Mouse (Mus musculus) heart, embryonic 15.5 days (tissue): ENCODE results near the gene Ttc21a. TPM values are rescaled to one million over a fixed set of nuclear protein-coding genes. Genes with fewer than 3 reads are reported as not detected.

Experiments used
- ATAC-seq: fragments of 200-750 bp; cut with Nextera tagmentation; replicated peaks from 2 replicates; pipeline ENCODE4 v1.8.0; 2017; ENCODE audit warnings: low read depth, moderate TSS enrichment; ENCODE audit not compliant: insufficient number of reproducible peaks, insufficient read depth, low FRiP score
- H3K27ac ChIP-seq: fragments of 300-500 bp; sonication (generic); 2 replicates; pipeline ENCODE4 v1.5.1; 2015; ENCODE audit warnings: mild to moderate bottlenecking, inconsistent platforms
- H3K27me3 ChIP-seq: fragments of 300-500 bp; sonication (generic); 2 replicates; pipeline ENCODE4 v1.6.1; 2015; ENCODE audit warnings: inconsistent platforms
- H3K36me3 ChIP-seq: fragments of 300-500 bp; sonication (generic); 2 replicates; pipeline ENCODE4 v1.6.1; 2015; ENCODE audit warnings: mild to moderate bottlenecking, inconsistent platforms
- H3K4me1 ChIP-seq: fragments of 300-500 bp; sonication (generic); replicated peaks from 2 replicates; pipeline ENCODE4 v1.6.1; 2015; ENCODE audit warnings: inconsistent platforms
- H3K4me2 ChIP-seq: fragments of 300-500 bp; sonication (generic); 2 replicates; pipeline ENCODE4 v1.6.1; 2015; ENCODE audit warnings: inconsistent platforms, mild to moderate bottlenecking, moderate library complexity
- H3K4me3 ChIP-seq: fragments of 300-500 bp; sonication (generic); 2 replicates; pipeline ENCODE4 v1.5.1; 2015; ENCODE audit warnings: mild to moderate bottlenecking, inconsistent platforms
- H3K9ac ChIP-seq: fragments of 300-500 bp; sonication (generic); 2 replicates; pipeline ENCODE4 v1.6.1; 2015; ENCODE audit warnings: mild to moderate bottlenecking, inconsistent platforms
- H3K9me3 ChIP-seq: fragments of 300-500 bp; sonication (generic); replicated peaks from 2 replicates; pipeline ENCODE4 v1.6.1; 2016; ENCODE audit warnings: inconsistent platforms
- WGBS: fragments of 180-500 bp; shearing (Covaris S2); methylation state at CpG from one replicate; pipeline ENCODE4 v1.1.7; 2015; ENCODE audit warnings: mixed read lengths; 5-methylcytosine and 5-hydroxymethylcytosine counted together
- polyA plus RNA-seq: library from polyadenylated mRNA; unstranded; fragments of >200 nt; fragmentation: Nextera tagmentation; extraction: Ambion mirVana; gene quantifications from 2 replicates; pipeline ENCODE4 v1.2.1, GENCODE M21; 2015

Gene Ttc21a
- polyA plus RNA-seq, 1 experiment from 2014 or later = 0.08 TPM

DNA sequence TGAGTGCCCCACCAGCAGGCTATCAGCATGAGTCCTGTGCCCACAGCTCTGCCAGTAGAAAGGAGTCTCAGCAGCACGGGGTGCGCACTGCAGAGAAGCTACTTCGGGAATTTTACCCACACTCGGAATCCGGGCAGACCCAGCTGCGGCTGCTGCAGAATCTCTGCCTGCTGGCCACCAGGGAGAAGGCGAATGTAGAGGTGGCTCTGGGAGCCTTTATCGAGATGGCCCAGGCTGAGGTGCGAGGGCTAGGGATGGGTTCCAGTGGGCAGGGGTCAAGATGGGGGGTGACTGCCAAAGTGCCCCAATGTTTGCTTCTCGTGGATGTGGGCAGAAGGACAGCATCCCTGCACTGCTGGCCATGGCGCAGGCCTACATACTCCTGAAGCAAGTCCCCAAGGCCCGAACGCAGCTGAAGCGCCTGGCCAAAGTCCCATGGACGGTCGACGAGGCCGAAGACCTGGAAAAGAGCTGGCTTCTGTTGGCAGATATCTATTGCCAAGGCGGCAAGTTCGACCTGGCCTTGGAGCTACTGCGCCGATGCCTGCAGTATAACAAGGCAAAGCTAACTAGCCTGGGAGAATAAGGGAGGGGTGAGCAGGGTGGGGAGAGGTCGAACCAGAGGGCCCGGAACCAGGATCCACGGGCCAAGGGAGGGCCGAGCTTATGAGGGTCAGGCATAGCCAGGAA lies 29.0 kb downstream of the Ttc21a start:
- Histone ChIP-seq H3K27ac (no peak overlapping the region), H3K9me3 (no peaks in the 10 kb centered on the region)

GRCm38 (mm10) chr9:119969811-119970210 lies 32.4 kb downstream of the Ttc21a start:
- peaks cover 35% of the 10 kb centered on the region; the same call in 1 of the 2 replicates for H3K36me3 ChIP-seq
- WGBS = 74% methylated on average over 7 of the region's 7 CpGs
- no peak overlapping the region for H3K4me3 ChIP-seq
- peaks cover 20% of the 10 kb centered on the region for H3K4me1 ChIP-seq
- no peaks in the 10 kb centered on the region for H3K27me3 ChIP-seq
- H3K9me3 ChIP-seq = no peaks in the 10 kb centered on the region
- no peak overlapping the region for H3K4me2 ChIP-seq
- no peak overlapping the region for H3K9ac ChIP-seq
- ATAC-seq = no peak
- no peak overlapping the region for H3K27ac ChIP-seq

More for the DNA sequence above, 29.0 kb downstream of the Ttc21a start:
- 0 out of 2 replicates have a peak, but pooled peaks cover under 1% of the 10 kb centered on the region for H3K36me3 ChIP-seq
- 86% methylated on average over 26 of the region's 26 CpGs for WGBS
- no peak overlapping the region for H3K9ac ChIP-seq
- H3K27me3 ChIP-seq = no peaks in the 10 kb centered on the region
- no peak overlapping the region for H3K4me3 ChIP-seq
- ATAC-seq = no peak
- H3K4me2 ChIP-seq = no peak overlapping the region
- peaks cover 38% of the 10 kb centered on the region for H3K4me1 ChIP-seq

DNA sequence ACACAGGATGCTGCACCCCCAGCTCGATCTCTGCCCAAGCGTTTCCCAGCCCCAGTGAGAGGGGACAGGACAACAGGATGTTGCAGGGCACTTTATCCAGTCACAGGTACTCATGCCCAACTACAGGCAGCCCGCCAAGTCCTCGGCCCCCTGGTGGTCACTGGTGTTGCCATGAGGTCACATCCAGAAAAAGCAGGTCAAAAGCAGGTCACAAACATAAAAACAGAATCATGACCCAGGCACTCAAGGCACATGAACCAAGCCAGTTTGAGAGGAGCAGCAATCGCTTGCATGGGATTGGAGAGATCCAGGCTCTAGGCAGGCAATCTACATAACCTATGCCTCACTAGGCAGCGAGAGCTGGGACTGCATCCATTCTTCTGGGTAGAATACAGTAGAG lies 32.8 kb downstream of the Ttc21a start:
- H3K36me3 ChIP-seq = peaks cover 40% of the 10 kb centered on the region; the same call in 1 of the 2 replicates
- no peak; the same call in 1 of the 2 replicates for ATAC-seq
- H3K27me3 ChIP-seq = no peaks in the 10 kb centered on the region
- no peaks in the 10 kb centered on the region for H3K9me3 ChIP-seq
- 26% methylated on average over 6 of the region's 6 CpGs for WGBS
- no peak overlapping the region for H3K4me2 ChIP-seq
- no peak overlapping the region for H3K9ac ChIP-seq
- H3K4me3 ChIP-seq = no peak overlapping the region
- H3K27ac ChIP-seq = peak overlapping the region; percentile 44
- H3K4me1 ChIP-seq = peaks cover 20% of the 10 kb centered on the region

- no peak for ATAC-seq
- Histone ChIP-seq H3K4me2 (no peak overlapping the region), H3K4me3 (no peak overlapping the region), H3K27me3 (no peaks in the 10 kb centered on the region), H3K9me3 (no peaks in the 10 kb centered on the region), H3K9ac (no peak overlapping the region), H3K27ac (peak overlapping the region; percentile 44), H3K36me3 (peaks cover 43% of the 10 kb centered on the region; the same call in 1 of the 2 replicates), H3K4me1 (peaks cover 20% of the 10 kb centered on the region)
- 74% methylated on average over 7 of the region's 7 CpGs for WGBS
Observed at GRCm38 (mm10) chr9:119970763-119971656, 33.6 kb downstream of the Ttc21a start.

- no peak overlapping the region for H3K27ac ChIP-seq
- H3K27me3 ChIP-seq = no peaks in the 10 kb centered on the region
- peaks cover 43% of the 10 kb centered on the region; the same call in 1 of the 2 replicates for H3K36me3 ChIP-seq
- H3K9me3 ChIP-seq = no peaks in the 10 kb centered on the region
- no peak for ATAC-seq
- no peak overlapping the region for H3K4me3 ChIP-seq
- H3K4me1 ChIP-seq = peaks cover 30% of the 10 kb centered on the region
- H3K4me2 ChIP-seq = no peak overlapping the region
- WGBS = 88% methylated on average over 10 of the region's 10 CpGs
- H3K9ac ChIP-seq = no peak overlapping the region
Observed at GRCm38 (mm10) chr9:119972166-119972565, 34.8 kb downstream of the Ttc21a start.

DNA sequence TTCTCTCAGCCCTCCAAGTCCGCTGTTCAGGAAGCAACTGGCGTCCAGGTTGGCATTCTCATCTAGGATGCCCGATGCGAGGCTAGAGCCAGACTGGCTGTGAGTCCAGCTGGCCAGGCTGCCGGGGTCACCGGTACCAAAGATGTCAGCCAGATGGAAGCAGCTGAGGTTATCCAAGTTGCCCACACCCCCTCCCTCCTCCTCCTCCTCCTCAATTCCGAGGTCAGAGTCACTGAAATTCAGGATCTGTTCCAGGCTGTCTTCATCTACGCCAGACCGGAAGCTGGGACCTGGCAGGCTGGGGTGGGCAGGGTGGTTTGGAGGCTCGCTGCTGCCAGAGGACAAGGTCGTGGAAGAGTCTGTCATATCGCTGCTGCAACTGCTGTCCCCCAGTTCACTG lies 35.2 kb downstream of the Ttc21a start:
- Histone ChIP-seq H3K36me3 (peaks cover 43% of the 10 kb centered on the region; the same call in 1 of the 2 replicates), H3K9ac (no peak overlapping the region), H3K27me3 (no peaks in the 10 kb centered on the region), H3K4me1 (peaks cover 35% of the 10 kb centered on the region), H3K27ac (no peak overlapping the region), H3K4me2 (no peak overlapping the region), H3K4me3 (no peak overlapping the region), H3K9me3 (no peaks in the 10 kb centered on the region)
- no peak for ATAC-seq
- WGBS = 81% methylated on average over 12 of the region's 12 CpGs

DNA sequence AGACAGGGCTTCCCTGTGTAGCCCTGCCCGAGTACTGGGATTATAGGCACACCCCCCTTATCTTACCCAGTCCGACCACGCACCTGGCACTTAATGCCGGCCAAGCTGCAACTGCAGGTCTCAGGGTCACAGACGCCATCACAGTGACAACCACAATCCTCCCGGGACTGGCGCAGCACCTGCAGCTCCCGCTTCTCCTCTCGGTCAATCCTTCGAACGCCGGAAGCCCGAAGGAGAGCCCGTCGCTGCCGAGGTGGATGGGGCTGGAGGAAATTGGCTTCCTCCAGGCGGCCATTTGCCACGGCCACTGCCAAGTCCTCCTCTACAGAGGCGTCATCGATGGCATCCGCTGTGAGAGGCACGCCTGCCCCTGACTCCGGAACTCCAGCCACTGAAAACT lies 35.9 kb downstream of the Ttc21a start:
- Histone ChIP-seq H3K27ac (no peak overlapping the region), H3K4me1 (peaks cover 42% of the 10 kb centered on the region), H3K4me2 (no peak overlapping the region), H3K27me3 (no peaks in the 10 kb centered on the region), H3K9ac (no peak overlapping the region), H3K9me3 (no peaks in the 10 kb centered on the region), H3K4me3 (no peak overlapping the region), H3K36me3 (peaks cover 43% of the 10 kb centered on the region; the same call in 1 of the 2 replicates)
- WGBS = 87% methylated on average over 23 of the region's 23 CpGs
- no peak for ATAC-seq

DNA sequence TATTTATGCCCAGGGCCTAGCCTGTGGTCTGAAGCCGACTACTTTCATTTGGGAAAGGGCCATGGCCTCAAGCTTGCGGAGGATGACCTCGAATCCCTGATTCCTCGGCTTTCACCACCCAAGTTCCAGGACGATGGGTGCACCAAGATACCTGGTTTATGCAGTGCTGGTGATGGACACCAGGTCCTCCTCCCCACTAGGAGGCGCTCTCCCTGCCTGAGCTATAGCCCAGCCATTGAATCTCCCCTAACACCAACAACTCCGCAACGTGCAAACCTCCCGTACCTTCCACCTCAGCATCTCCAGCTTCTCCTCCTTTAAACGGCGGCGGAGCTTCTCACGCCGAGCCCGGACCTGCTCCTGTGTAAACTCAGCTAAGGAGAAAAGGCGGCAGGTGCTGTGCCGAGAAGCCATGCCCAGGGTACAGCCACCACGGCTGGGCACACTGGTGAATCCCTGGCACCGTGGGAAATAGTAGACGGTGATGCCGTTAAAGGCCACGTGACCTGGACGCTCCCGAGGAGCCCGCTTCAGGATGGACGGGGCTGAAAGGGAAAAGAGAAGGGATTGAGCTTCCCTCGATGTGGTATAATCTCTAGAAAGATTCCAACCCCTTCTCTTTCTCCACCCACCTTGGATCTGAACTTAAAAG lies 36.6 kb downstream of the Ttc21a start:
- H3K27me3 ChIP-seq = no peaks in the 10 kb centered on the region
- no peak overlapping the region for H3K4me2 ChIP-seq
- H3K27ac ChIP-seq = no peak overlapping the region
- H3K4me1 ChIP-seq = peaks cover 46% of the 10 kb centered on the region
- H3K9ac ChIP-seq = no peak overlapping the region
- no peak overlapping the region for H3K4me3 ChIP-seq
- peaks cover 43% of the 10 kb centered on the region; the same call in 1 of the 2 replicates for H3K36me3 ChIP-seq
- WGBS = 89% methylated on average over 27 of the region's 27 CpGs
- no peak for ATAC-seq
- H3K9me3 ChIP-seq = no peaks in the 10 kb centered on the region

DNA sequence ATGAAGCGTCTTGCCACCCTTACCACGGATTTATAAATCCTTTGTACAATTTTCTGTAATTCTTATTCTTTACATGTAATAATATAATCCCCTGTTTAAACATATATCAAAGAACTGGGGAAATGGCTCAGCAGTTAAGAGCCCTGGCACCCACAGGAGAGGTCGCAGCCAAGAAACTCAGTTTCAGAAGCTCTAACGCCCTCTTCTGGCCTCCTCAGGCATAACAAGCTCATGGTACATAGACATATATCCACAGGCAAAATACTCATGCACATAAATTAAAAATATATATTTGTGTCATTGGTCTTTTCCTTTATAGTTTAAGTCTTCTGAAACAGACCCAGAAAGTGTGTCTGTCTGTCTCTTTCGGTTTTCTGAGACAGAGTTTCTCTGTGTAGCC lies 37.2 kb downstream of the Ttc21a start:
- ATAC-seq = no peak
- H3K27ac ChIP-seq = no peak overlapping the region
- H3K36me3 ChIP-seq = peaks cover 43% of the 10 kb centered on the region; the same call in 1 of the 2 replicates
- no peaks in the 10 kb centered on the region for H3K9me3 ChIP-seq
- no peak overlapping the region for H3K9ac ChIP-seq
- H3K4me1 ChIP-seq = peaks cover 51% of the 10 kb centered on the region
- no peaks in the 10 kb centered on the region for H3K27me3 ChIP-seq
- 78% methylated on average over 5 of the region's 5 CpGs for WGBS
- H3K4me2 ChIP-seq = no peak overlapping the region
- H3K4me3 ChIP-seq = no peak overlapping the region

- no peak for ATAC-seq
- Histone ChIP-seq H3K9ac (no peak overlapping the region), H3K36me3 (peaks cover 43% of the 10 kb centered on the region; the same call in 1 of the 2 replicates), H3K4me2 (no peak overlapping the region), H3K9me3 (no peaks in the 10 kb centered on the region), H3K4me1 (peaks cover 53% of the 10 kb centered on the region), H3K4me3 (no peak overlapping the region), H3K27me3 (no peaks in the 10 kb centered on the region), H3K27ac (no peak overlapping the region)
- 96% methylated on average over 4 of the region's 4 CpGs for WGBS
Observed at GRCm38 (mm10) chr9:119975286-119975685, 37.9 kb downstream of the Ttc21a start.
